Mouse (Mus musculus) ES-E14 (cell line): ENCODE results near the gene Anapc4. TPM values are rescaled to one million over a fixed set of nuclear protein-coding genes. Genes with fewer than 3 reads are reported as not detected.

ENCODE experiments used
- DNase-seq: peaks from one replicate; pipeline ENCODE4 v3.0.0-alpha.2; 2013; ENCODE audit warnings: low read depth, low spot score
- H3K27ac ChIP-seq: 2 replicates; pipeline ENCODE4 v1.5.1; 2012; ENCODE audit warnings: low read depth, mild to moderate bottlenecking, low read length, moderate library complexity, mixed read lengths; ENCODE audit not compliant: poor library complexity, insufficient read depth, severe bottlenecking
- H3K36me3 ChIP-seq: 2 replicates; pipeline ENCODE4 v1.6.1; 2012; ENCODE audit warnings: mild to moderate bottlenecking, low read length, moderate library complexity, mixed read lengths; ENCODE audit not compliant: control insufficient read depth, poor library complexity, insufficient read depth, severe bottlenecking
- H3K4me1 ChIP-seq, 2 experiments: fragments of 150-350 bp in 1 of 2; sonication (generic) in 1 of 2; 2 replicates each; pipeline ENCODE4 v1.6.1; 2012; ENCODE audit warnings: low read length in 2 of 2, mild to moderate bottlenecking in 1 of 2, mixed read lengths in 1 of 2; ENCODE audit not compliant: control insufficient read depth in 2 of 2, insufficient read depth in 2 of 2, poor library complexity in 1 of 2
- H3K4me3 ChIP-seq, 2 experiments: fragments of 150-350 bp in 1 of 2; sonication (generic) in 1 of 2; 2 replicates each; pipeline ENCODE4 v1.5.1; 2012; ENCODE audit warnings: low read length in 2 of 2, low read depth in 1 of 2, mild to moderate bottlenecking in 1 of 2, mixed read lengths in 1 of 2; ENCODE audit not compliant: insufficient read depth in 1 of 2, poor library complexity in 1 of 2, severe bottlenecking in 1 of 2
- H3K9ac ChIP-seq: 2 replicates; pipeline ENCODE4 v1.6.1; 2012; ENCODE audit warnings: low read depth, mild to moderate bottlenecking, low read length, mixed read lengths; ENCODE audit not compliant: poor library complexity, insufficient read depth, severe bottlenecking
- H3K9me3 ChIP-seq: fragments of 150-350 bp; sonication (generic); 2 replicates; pipeline ENCODE4 v1.6.1; 2012; ENCODE audit warnings: low read depth, mild to moderate bottlenecking, low read length; ENCODE audit not compliant: control insufficient read depth, insufficient read depth
- CHD2 ChIP-seq: IDR thresholded peaks from 2 replicates; pipeline ENCODE4 v1.6.1; 2014; ENCODE audit warnings: mild to moderate bottlenecking, low read depth, low read length, inconsistent platforms
- HCFC1 ChIP-seq: IDR thresholded peaks from 2 replicates; pipeline ENCODE4 v1.6.1; 2012; ENCODE audit warnings: low read length, inconsistent platforms, borderline replicate concordance; ENCODE audit not compliant: insufficient read depth
- MAFK ChIP-seq: IDR thresholded peaks from 2 replicates; pipeline ENCODE4 v1.6.1; 2014; ENCODE audit warnings: mild to moderate bottlenecking, low read depth, low read length, inconsistent platforms; ENCODE audit not compliant: insufficient read depth
- ZC3H11A ChIP-seq: IDR thresholded peaks from 2 replicates; pipeline ENCODE4 v1.6.1; 2012; ENCODE audit warnings: low read depth, mild to moderate bottlenecking, inconsistent platforms, low read length, borderline replicate concordance
- ZNF384 ChIP-seq: IDR thresholded peaks from 2 replicates; pipeline ENCODE4 v1.6.1; 2012; ENCODE audit warnings: low read depth, low read length, inconsistent platforms
- in situ Hi-C, 2 experiments: fragments of 600-800 bp; cut with MboI; formaldehyde crosslinking; loops; one replicate each; pipeline ENCODE4 v1.15.1; 2025; ENCODE audit warnings: low sequenced_read_pairs in 2 of 2, inconsistent platforms in 1 of 2; ENCODE audit not compliant: unreplicated experiment in 2 of 2
- total RNA-seq: library from RNA; depleted of rRNA; stranded (reverse); fragments of 300-350 nt; gene quantifications from 2 replicates; pipeline ENCODE4 v1.2.3, GENCODE M21; 2012

Gene Anapc4
- total RNA-seq, 1 experiment, result 68.8 TPM

GRCm38 (mm10) chr5:52855727-52856126, 21.9 kb downstream of the Anapc4 start:
- peaks cover 14% of the 10 kb centered on the region for H3K36me3 ChIP-seq
- no peaks in the 10 kb centered on the region; a peak in 1 of 4 replicates for H3K4me1 ChIP-seq
- no peaks in the 10 kb centered on the region for H3K9me3 ChIP-seq
- peak; percentile 34 for DNase-seq
- no peak overlapping the region for H3K4me3 ChIP-seq
- in situ Hi-C loops, result no loop called here
- no peak overlapping the region for H3K27ac ChIP-seq
- H3K9ac ChIP-seq, result no peak overlapping the region
- TF ChIP-seq CHD2 (no peak), MAFK (peak; percentile 86)

DNA sequence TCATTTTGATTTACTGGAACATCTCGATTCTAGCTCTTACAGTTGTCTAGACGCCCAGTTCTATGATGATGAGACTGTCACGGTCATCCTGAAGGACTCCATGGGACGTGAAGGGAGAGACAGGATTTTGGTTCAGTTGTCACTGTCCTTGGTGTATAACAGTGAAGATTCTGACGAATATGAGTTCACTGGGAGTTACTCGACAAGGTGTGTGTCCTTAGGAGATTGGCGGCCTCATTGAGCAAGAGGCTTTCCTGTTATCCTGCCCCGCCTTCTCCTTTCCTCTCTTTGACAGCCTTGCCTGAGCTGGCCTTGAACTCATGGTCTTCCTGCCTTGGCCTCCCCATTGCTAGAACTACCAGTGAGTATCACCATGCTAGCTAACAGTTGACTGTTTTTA, 30.6 kb downstream of the Anapc4 start:
- Histone ChIP-seq H3K4me3 (no peak overlapping the region), H3K27ac (no peak overlapping the region), H3K9me3 (no peaks in the 10 kb centered on the region), H3K9ac (no peak overlapping the region), H3K36me3 (peaks cover 26% of the 10 kb centered on the region), H3K4me1 (no peaks in the 10 kb centered on the region)
- DNase-seq, result no peak
- no peak for TF ChIP-seq HCFC1
- TF ChIP-seq ZC3H11A, result no peak
- no peak for TF ChIP-seq MAFK
- TF ChIP-seq CHD2, result no peak
- no peak for TF ChIP-seq ZNF384
- in situ Hi-C loops, result no loop called here

DNA sequence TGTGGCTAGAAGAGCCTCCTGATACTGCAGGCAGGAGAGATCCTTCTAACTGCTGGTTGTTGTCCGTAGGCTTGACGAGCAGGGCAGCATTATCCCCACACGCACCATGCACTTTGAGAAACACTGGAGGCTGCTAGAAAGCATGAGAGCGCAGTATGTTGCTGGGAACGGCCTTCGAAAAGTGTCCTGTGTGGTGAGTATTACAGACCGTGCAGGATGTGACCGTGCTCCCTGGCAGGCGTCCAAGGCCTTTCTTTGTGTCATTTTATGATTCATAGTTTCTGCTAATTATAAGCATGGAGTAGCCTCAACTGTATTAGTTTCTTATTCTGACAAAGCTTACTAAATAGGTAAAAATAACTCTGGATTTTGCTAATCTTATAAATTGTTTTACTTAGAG, 32.0 kb downstream of the Anapc4 start:
- DNase-seq, result no peak
- in situ Hi-C loops, result no loop called here
- H3K36me3 ChIP-seq, result peaks cover 26% of the 10 kb centered on the region

DNA sequence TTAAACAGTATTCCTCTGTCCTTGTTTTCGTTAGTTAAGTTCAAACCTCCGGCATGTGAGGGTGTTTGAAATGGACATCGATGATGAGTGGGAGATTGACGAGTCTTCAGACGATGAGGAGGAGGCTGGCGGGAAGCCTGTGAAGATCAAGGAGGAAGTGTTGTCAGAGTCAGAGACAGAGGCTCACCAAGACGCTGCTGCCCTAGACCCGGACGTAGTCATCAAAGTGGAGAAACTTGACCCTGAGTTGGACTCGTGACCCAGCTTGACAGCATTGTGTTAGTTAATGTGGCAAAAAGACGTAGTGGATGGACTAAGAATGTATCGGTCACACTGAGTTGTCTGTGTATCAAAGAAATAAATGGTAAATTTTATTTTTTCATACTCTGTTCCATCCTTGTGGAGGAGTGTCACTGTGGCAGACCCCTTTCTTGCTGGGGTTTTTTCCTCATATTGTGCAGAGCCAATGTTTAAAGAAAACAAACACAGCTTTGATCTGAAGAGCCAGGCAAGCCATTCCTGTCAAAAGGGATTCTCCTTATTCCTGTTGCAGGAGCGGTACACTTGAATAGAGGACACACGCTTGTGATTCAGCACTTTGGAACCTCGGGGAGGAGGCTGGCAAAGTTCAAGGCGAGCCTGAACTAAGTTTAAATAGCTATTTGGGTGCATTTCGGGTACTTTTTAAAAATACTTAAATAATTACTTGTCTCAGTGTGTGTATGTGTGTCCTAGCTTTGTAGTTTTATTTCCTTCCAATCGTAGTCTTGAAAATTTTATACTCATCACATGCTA, 32.7 kb downstream of the Anapc4 start:
- DNase-seq, result no peak
- H3K4me3 ChIP-seq, result no peak overlapping the region
- no peak for TF ChIP-seq HCFC1
- TF ChIP-seq ZC3H11A, result no peak
- no peak for TF ChIP-seq ZNF384
- TF ChIP-seq CHD2, result no peak
- TF ChIP-seq MAFK, result no peak
- H3K4me1 ChIP-seq, result no peaks in the 10 kb centered on the region
- H3K27ac ChIP-seq, result no peak overlapping the region
- in situ Hi-C loops, result no loop called here
- no peaks in the 10 kb centered on the region for H3K9me3 ChIP-seq
- no peak overlapping the region for H3K9ac ChIP-seq
- H3K36me3 ChIP-seq, result peaks cover 26% of the 10 kb centered on the region

More for the DNA sequence above, 32.0 kb downstream of the Anapc4 start:
- H3K4me3 ChIP-seq, result no peak overlapping the region
- no peak overlapping the region for H3K9ac ChIP-seq
- no peaks in the 10 kb centered on the region for H3K9me3 ChIP-seq
- no peak overlapping the region for H3K27ac ChIP-seq
- H3K4me1 ChIP-seq, result no peaks in the 10 kb centered on the region
- TF ChIP-seq CHD2, result no peak
- TF ChIP-seq MAFK, result no peak
- no peak for TF ChIP-seq ZC3H11A
- no peak for TF ChIP-seq ZNF384
- no peak for TF ChIP-seq HCFC1
